Mouse (Mus musculus) cerebellum, postnatal 14 days (tissue): ENCODE measurements around the gene Smarcc2.
A peak's percentile ranks its signal among the peaks of the same experiment; 100 is the strongest.

Experiments
- DNase-seq, 2 experiments: peaks; one replicate each; pipeline ENCODE4 v3.0.0; 2021; ENCODE audit warnings: mixed read lengths in 2 of 2

Gene Smarcc2

GRCm38 (mm10) chr10:128520591-128520990, 61.5 kb downstream of the Smarcc2 start:
- no peak for DNase-seq

- DNase-seq = no peak
Measured at GRCm38 (mm10) chr10:128522351-128522750, 63.3 kb downstream of the Smarcc2 start.

- peak; percentile 27 to 34 for DNase-seq
Measured at GRCm38 (mm10) chr10:128524111-128524731, 65.2 kb downstream of the Smarcc2 start.

GRCm38 (mm10) chr10:128524732-128525662, 65.9 kb downstream of the Smarcc2 start:
- DNase-seq = peak; percentile 67 to 77

- DNase-seq = peak; percentile 90 to 91
Measured at GRCm38 (mm10) chr10:128525671-128526308, 66.7 kb downstream of the Smarcc2 start, which contains the start of gene Esyt1. Esyt1 (minus strand) TSS chr10:128525871.

GRCm38 (mm10) chr10:128526366-128527356, 67.6 kb downstream of the Smarcc2 start:
- no peak for DNase-seq

- DNase-seq = no peak
Measured at GRCm38 (mm10) chr10:128535206-128535605, 76.2 kb downstream of the Smarcc2 start.

- DNase-seq = no peak
Measured at GRCm38 (mm10) chr10:128535624-128536265, 76.7 kb downstream of the Smarcc2 start.

- peak; percentile 91 to 93 for DNase-seq
Measured at GRCm38 (mm10) chr10:128536266-128536940, 77.4 kb downstream of the Smarcc2 start.

GRCm38 (mm10) chr10:128538340-128538870, 79.4 kb downstream of the Smarcc2 start:
- DNase-seq = no peak
